Mouse (Mus musculus) left cerebral cortex, adult 18-20 months (tissue): Measurements from ENCODE around the gene Zfpm1. TPM values are rescaled to one million over a fixed set of nuclear protein-coding genes. Genes with fewer than 3 reads are reported as not detected.

Experiments
- DNase-seq, 2 experiments: peaks; one replicate each; pipeline ENCODE4 v3.0.0; 2021 to 2022; ENCODE audit warnings: low spot score in 2 of 2, mixed read lengths in 1 of 2
- total RNA-seq, 2 experiments: library from RNA; stranded (reverse); gene quantifications; 2 replicates each; pipeline ENCODE4 v1.2.3; 2021

The Zfpm1 gene
- total RNA-seq, 2 experiments from 2014 or later, result 35.6 to 37.5 TPM

- DNase-seq, result peak; percentile 100
These were observed 94.7 kb downstream of the Zfpm1 start, which contains the start of gene Zc3h18 for GRCm38 (mm10) chr8:122376365-122377231. Gene Zc3h18, plus strand, starts transcription at chr8:122376609.

GRCm38 (mm10) chr8:122383039-122383438 lies 101.1 kb downstream of the Zfpm1 start:
- no peak for DNase-seq

Other genes starting within 250 kb of the Zfpm1 start
- gene Trhr2, start 78.6 kb downstream of the Zfpm1 start, total RNA-seq, result 1 to 10 TPM; 8.0 to 8.5 TPM
- gene Zc3h18, start 94.5 kb downstream of the Zfpm1 start, total RNA-seq, result 10 to 100 TPM; 41.2 to 42.4 TPM
- not detected for gene Il17c, start 139.9 kb downstream of the Zfpm1 start, total RNA-seq
- gene Cyba, start 150.8 kb downstream of the Zfpm1 start, total RNA-seq, result 1 to 10 TPM; 7.9 to 8.7 TPM
- gene Mvd, start 161.3 kb downstream of the Zfpm1 start, total RNA-seq, result 10 to 100 TPM; 25.3 to 27.4 TPM
- under 1 TPM; 0.51 to 0.61 TPM for gene Snai3, start 178.6 kb downstream of the Zfpm1 start, total RNA-seq
- gene Rnf166, start 193.9 kb downstream of the Zfpm1 start, total RNA-seq, result 10 to 100 TPM; 37.7 to 50.0 TPM
- gene Ctu2, start 194.0 kb downstream of the Zfpm1 start, total RNA-seq, result 10 to 100 TPM; 25.4 to 28.7 TPM